Comparison of ENCODE assay signal across 22 mouse cellular contexts in genomic region chr17:83340895-83341524, GRCm38 (mm10). TPM values are rescaled to one million over a fixed set of nuclear protein-coding genes. Genes with fewer than 3 reads are reported as not detected.
A peak's percentile ranks its signal among the peaks of the same experiment; 100 is the strongest.
DNase-seq lines count a peak whose midpoint lies in the region; ATAC-seq and TF ChIP-seq lines count a peak whose summit lies in the region.
"Had no signal": no experiment of that assay in that cellular context is flagged by ENCODE, and none has a peak within 500 bp of the region (broad histone marks: within the 10 kb centered on the region; RNA-seq: fewer than 3 reads in every experiment).

No protein-coding gene starts in this region.

- H3K36me3 ChIP-seq in intestine, embryonic 16.5 days (ENCODE audit: control insufficient read depth, insufficient read depth, low read length), result no peaks in the 10 kb centered on the region
- H3K36me3 ChIP-seq in intestine, embryonic 15.5 days, result no peaks in the 10 kb centered on the region
- H3K36me3 ChIP-seq: forebrain, embryonic 12.5 days; limb, embryonic 13.5 days; neural tube, embryonic 13.5 days had no signal

- H3K27me3 ChIP-seq in intestine, embryonic 16.5 days (replicated peaks; ENCODE audit: control insufficient read depth, insufficient read depth, low read length), result no peaks in the 10 kb centered on the region
- no peaks in the 10 kb centered on the region for H3K27me3 ChIP-seq in intestine, embryonic 15.5 days (replicated peaks)
- H3K27me3 ChIP-seq: forebrain, embryonic 12.5 days; limb, embryonic 13.5 days; neural tube, embryonic 13.5 days had no signal

- ATAC-seq in intestine, embryonic 16.5 days, result 0 out of 2 replicates have a peak, but pooled peaks have one; percentile 43
- no peak; the same call in 1 of the 2 replicates for ATAC-seq in intestine, embryonic 15.5 days
- ATAC-seq: CD4-positive, CD25-positive, alpha-beta regulatory T cell, adult 4 months; hindbrain, embryonic 16.5 days had no signal

- peak; percentile 27 for DNase-seq in gastrocnemius, adult 2 months
- DNase-seq in gastrocnemius, postnatal 36 days, result no peak
- DNase-seq in lung, adult 18-20 months, result peak; percentile 78 to 83
- peak; percentile 81 for DNase-seq in lung, postnatal 25 days (ENCODE audit: low spot score)
- no peak for DNase-seq in cerebellum, adult 11 months
- DNase-seq in thymus, postnatal 36 days, result no peak
- DNase-seq: adrenal gland, adult 8-10 months; cerebellum, adult 8-10 months; gastrocnemius, postnatal 14 days; heart, postnatal 4 days; kidney, adult 8-10 months; kidney, postnatal 25 days; thymus, postnatal 4 days had no signal

- TF ChIP-seq CTCF in gastrocnemius, adult 2 months (IDR thresholded peaks at IDR 0.05), result no peak

- H3K9me3 ChIP-seq in intestine, embryonic 16.5 days (ENCODE audit: control insufficient read depth, low read length), result no peaks in the 10 kb centered on the region
- H3K9me3 ChIP-seq in intestine, embryonic 15.5 days, result no peaks in the 10 kb centered on the region
- H3K9me3 ChIP-seq: forebrain, embryonic 12.5 days; limb, embryonic 13.5 days; neural tube, embryonic 13.5 days had no signal

- intact Hi-C loops in gastrocnemius, adult 2 months (cut with DNase I), result no loop called here
- intact Hi-C loops in gastrocnemius, postnatal 36 days (cut with DNase I), result no loop called here

- peak overlapping the region; percentile 48 for H3K4me3 ChIP-seq in gastrocnemius, adult 2 months
- H3K4me3 ChIP-seq in intestine, embryonic 16.5 days (ENCODE audit: low read length), result no peak overlapping the region
- no peak overlapping the region for H3K4me3 ChIP-seq in intestine, embryonic 15.5 days (replicated peaks)
- H3K4me3 ChIP-seq: forebrain, embryonic 12.5 days; limb, embryonic 13.5 days; neural tube, embryonic 13.5 days had no signal

- H3K4me2 ChIP-seq in intestine, embryonic 16.5 days (ENCODE audit: low read depth, low read length), result no peak overlapping the region
- H3K4me2 ChIP-seq in intestine, embryonic 15.5 days (replicated peaks), result no peak overlapping the region
- H3K4me2 ChIP-seq: forebrain, embryonic 12.5 days; limb, embryonic 13.5 days; midbrain, embryonic 11.5 days; neural tube, embryonic 13.5 days had no signal

- H3K9ac ChIP-seq in intestine, embryonic 16.5 days (ENCODE audit: low read depth, low read length), result no peak overlapping the region
- no peak overlapping the region for H3K9ac ChIP-seq in intestine, embryonic 15.5 days
- H3K9ac ChIP-seq: forebrain, embryonic 12.5 days; limb, embryonic 13.5 days; neural tube, embryonic 13.5 days had no signal

- H3K27ac ChIP-seq in gastrocnemius, adult 2 months, result peak overlapping the region; percentile 53
- no peak overlapping the region for H3K27ac ChIP-seq in intestine, embryonic 16.5 days (ENCODE audit: low read length)
- no peak overlapping the region for H3K27ac ChIP-seq in intestine, embryonic 15.5 days
- H3K27ac ChIP-seq: forebrain, embryonic 12.5 days; limb, embryonic 13.5 days; neural tube, embryonic 13.5 days; stomach, postnatal 0 days had no signal

- 61% methylated on average over 16 of the region's 16 CpGs for WGBS in intestine, embryonic 16.5 days
- 55% methylated on average over 16 of the region's 16 CpGs for WGBS in intestine, embryonic 15.5 days

- no peaks in the 10 kb centered on the region for H3K4me1 ChIP-seq in intestine, embryonic 16.5 days (ENCODE audit: control insufficient read depth, insufficient read depth, low read length)
- H3K4me1 ChIP-seq in intestine, embryonic 15.5 days (replicated peaks), result no peaks in the 10 kb centered on the region
- H3K4me1 ChIP-seq: forebrain, embryonic 12.5 days; neural tube, embryonic 13.5 days had no signal

RNA-seq across cellular contexts. Expression of gene Eml4, which starts 9.7 kb away (rescaled TPM):
- total RNA-seq in gastrocnemius, adult 2 months (2021), result 1 to 10 TPM; 1.8 to 2.6 TPM
- 1 to 10 TPM; 1.7 TPM for total RNA-seq in gastrocnemius, postnatal 36 days (2021)
- polyA plus RNA-seq in intestine, embryonic 16.5 days (2015; fragmentation: Nextera tagmentation; extraction: Ambion mirVana), result 26.3 and 28.8 TPM in 2 replicates
- 34.5 and 37.0 TPM in 2 replicates for polyA plus RNA-seq in intestine, embryonic 15.5 days (2015; fragmentation: Nextera tagmentation; extraction: Ambion mirVana)

Comparison
In these comparisons a context has a peak if more than half of its experiments do, and no peak if none do; other contexts are left out.
1. DNase-seq: peak in gastrocnemius, adult 2 months (single experiment), lung, adult 18-20 months (2 of 2) and lung, postnatal 25 days (single experiment); none in gastrocnemius, postnatal 36 days (0 of 2), cerebellum, adult 11 months (single experiment) and thymus, postnatal 36 days (0 of 2).